Mouse (Mus musculus) ES-E14 (cell line): ENCODE measurements around the gene Gemin6. TPM values are rescaled to one million over a fixed set of nuclear protein-coding genes. Genes with fewer than 3 reads are reported as not detected.

Source experiments
- DNase-seq: peaks from one replicate; pipeline ENCODE4 v3.0.0-alpha.2; 2013; ENCODE audit warnings: low read depth, low spot score
- H3K27ac ChIP-seq: 2 replicates; pipeline ENCODE4 v1.5.1; 2012; ENCODE audit warnings: low read depth, mild to moderate bottlenecking, low read length, moderate library complexity, mixed read lengths; ENCODE audit not compliant: poor library complexity, insufficient read depth, severe bottlenecking
- H3K36me3 ChIP-seq: 2 replicates; pipeline ENCODE4 v1.6.1; 2012; ENCODE audit warnings: mild to moderate bottlenecking, low read length, moderate library complexity, mixed read lengths; ENCODE audit not compliant: control insufficient read depth, poor library complexity, insufficient read depth, severe bottlenecking
- H3K4me1 ChIP-seq, 2 experiments: fragments of 150-350 bp in 1 of 2; sonication (generic) in 1 of 2; 2 replicates each; pipeline ENCODE4 v1.6.1; 2012; ENCODE audit warnings: low read length in 2 of 2, mild to moderate bottlenecking in 1 of 2, mixed read lengths in 1 of 2; ENCODE audit not compliant: control insufficient read depth in 2 of 2, insufficient read depth in 2 of 2, poor library complexity in 1 of 2
- H3K4me3 ChIP-seq, 2 experiments: fragments of 150-350 bp in 1 of 2; sonication (generic) in 1 of 2; 2 replicates each; pipeline ENCODE4 v1.5.1; 2012; ENCODE audit warnings: low read length in 2 of 2, low read depth in 1 of 2, mild to moderate bottlenecking in 1 of 2, mixed read lengths in 1 of 2; ENCODE audit not compliant: insufficient read depth in 1 of 2, poor library complexity in 1 of 2, severe bottlenecking in 1 of 2
- H3K9ac ChIP-seq: 2 replicates; pipeline ENCODE4 v1.6.1; 2012; ENCODE audit warnings: low read depth, mild to moderate bottlenecking, low read length, mixed read lengths; ENCODE audit not compliant: poor library complexity, insufficient read depth, severe bottlenecking
- H3K9me3 ChIP-seq: fragments of 150-350 bp; sonication (generic); 2 replicates; pipeline ENCODE4 v1.6.1; 2012; ENCODE audit warnings: low read depth, mild to moderate bottlenecking, low read length; ENCODE audit not compliant: control insufficient read depth, insufficient read depth
- CHD2 ChIP-seq: IDR thresholded peaks from 2 replicates; pipeline ENCODE4 v1.6.1; 2014; ENCODE audit warnings: mild to moderate bottlenecking, low read depth, low read length, inconsistent platforms
- HCFC1 ChIP-seq: IDR thresholded peaks from 2 replicates; pipeline ENCODE4 v1.6.1; 2012; ENCODE audit warnings: low read length, inconsistent platforms, borderline replicate concordance; ENCODE audit not compliant: insufficient read depth
- MAFK ChIP-seq: IDR thresholded peaks from 2 replicates; pipeline ENCODE4 v1.6.1; 2014; ENCODE audit warnings: mild to moderate bottlenecking, low read depth, low read length, inconsistent platforms; ENCODE audit not compliant: insufficient read depth
- ZC3H11A ChIP-seq: IDR thresholded peaks from 2 replicates; pipeline ENCODE4 v1.6.1; 2012; ENCODE audit warnings: low read depth, mild to moderate bottlenecking, inconsistent platforms, low read length, borderline replicate concordance
- ZNF384 ChIP-seq: IDR thresholded peaks from 2 replicates; pipeline ENCODE4 v1.6.1; 2012; ENCODE audit warnings: low read depth, low read length, inconsistent platforms
- in situ Hi-C, 2 experiments: fragments of 600-800 bp; cut with MboI; formaldehyde crosslinking; loops; one replicate each; pipeline ENCODE4 v1.15.1; 2025; ENCODE audit warnings: low sequenced_read_pairs in 2 of 2, inconsistent platforms in 1 of 2; ENCODE audit not compliant: unreplicated experiment in 2 of 2
- total RNA-seq: library from RNA; depleted of rRNA; stranded (reverse); fragments of 300-350 nt; gene quantifications from 2 replicates; pipeline ENCODE4 v1.2.3, GENCODE M21; 2012

Gene Gemin6
- total RNA-seq, 1 experiment: 45.4 TPM

GRCm38 (mm10) chr17:80237475-80237874, 13.2 kb downstream of the Gemin6 start:
- peaks cover 3% of the 10 kb centered on the region; the same call in 1 of the 2 replicates for H3K36me3 ChIP-seq

GRCm38 (mm10) chr17:80241594-80241993, 17.4 kb downstream of the Gemin6 start:
- Histone ChIP-seq H3K9me3 (no peaks in the 10 kb centered on the region), H3K4me1 (no peaks in the 10 kb centered on the region; a peak in 1 of 4 replicates)
- no peak for DNase-seq

More at GRCm38 (mm10) chr17:80237475-80237874, 13.2 kb downstream of the Gemin6 start:
- Histone ChIP-seq H3K4me3 (no peak overlapping the region), H3K27ac (no peak overlapping the region), H3K9ac (no peak overlapping the region), H3K9me3 (no peaks in the 10 kb centered on the region), H3K4me1 (peaks cover 0 to 5% of the 10 kb centered on the region in 2 experiments; a peak in 2 of 4 replicates)
- in situ Hi-C loops: no loop called here
- DNase-seq: no peak
- no peak for TF ChIP-seq MAFK
- 0 out of 2 replicates have a peak, but pooled peaks have one; percentile 21 for TF ChIP-seq ZNF384

DNA sequence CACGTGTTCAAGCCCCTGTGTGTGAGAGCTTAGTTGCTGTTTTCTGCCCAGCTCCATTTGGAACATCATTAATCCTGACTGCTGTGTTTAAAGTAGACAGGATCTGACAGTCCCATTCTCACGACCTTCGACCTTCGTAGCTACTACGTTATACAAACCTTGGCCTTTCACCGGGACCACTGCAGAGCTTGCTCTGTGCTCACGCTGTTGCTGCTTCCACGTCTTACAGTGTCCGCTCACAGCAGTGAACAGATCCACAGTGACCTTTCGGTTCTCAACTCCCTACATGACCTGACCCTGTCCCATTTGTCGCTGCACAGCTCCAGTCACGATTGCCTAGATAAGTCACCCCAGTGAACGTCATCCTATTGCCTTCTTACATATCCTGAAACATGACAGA, 18.9 kb downstream of the Gemin6 start:
- peaks cover 15% of the 10 kb centered on the region; the same call in 1 of the 2 replicates for H3K36me3 ChIP-seq
- in situ Hi-C loops: no loop called here

More at GRCm38 (mm10) chr17:80241594-80241993, 17.4 kb downstream of the Gemin6 start:
- no peak overlapping the region for H3K9ac ChIP-seq
- H3K36me3 ChIP-seq: peaks cover 15% of the 10 kb centered on the region; the same call in 1 of the 2 replicates
- H3K27ac ChIP-seq: no peak overlapping the region
- in situ Hi-C loops: no loop called here
- no peak overlapping the region for H3K4me3 ChIP-seq
- TF ChIP-seq CHD2 (no peak), MAFK (no peak), HCFC1 (no peak)

GRCm38 (mm10) chr17:80252757-80253525, 28.7 kb downstream of the Gemin6 start:
- H3K9me3 ChIP-seq: no peaks in the 10 kb centered on the region
- no peak for DNase-seq
- peaks cover 30% of the 10 kb centered on the region for H3K36me3 ChIP-seq
- no peak overlapping the region for H3K9ac ChIP-seq
- no peak overlapping the region for H3K4me3 ChIP-seq
- H3K4me1 ChIP-seq: peaks cover 1 to 4% of the 10 kb centered on the region in 2 experiments; a peak in 2 of 4 replicates
- no peak overlapping the region; the same call in 1 of the 2 replicates for H3K27ac ChIP-seq
- in situ Hi-C loops: no loop called here
- no peak for TF ChIP-seq MAFK
- TF ChIP-seq ZNF384: no peak
- TF ChIP-seq CHD2: no peak
- TF ChIP-seq HCFC1: no peak
- no peak for TF ChIP-seq ZC3H11A

More for the DNA sequence above, 18.9 kb downstream of the Gemin6 start:
- no peak overlapping the region for H3K9ac ChIP-seq
- no peak for TF ChIP-seq MAFK
- H3K27ac ChIP-seq: no peak overlapping the region
- no peaks in the 10 kb centered on the region for H3K9me3 ChIP-seq
- no peaks in the 10 kb centered on the region; a peak in 1 of 4 replicates for H3K4me1 ChIP-seq
- H3K4me3 ChIP-seq: no peak overlapping the region
- DNase-seq: no peak

DNA sequence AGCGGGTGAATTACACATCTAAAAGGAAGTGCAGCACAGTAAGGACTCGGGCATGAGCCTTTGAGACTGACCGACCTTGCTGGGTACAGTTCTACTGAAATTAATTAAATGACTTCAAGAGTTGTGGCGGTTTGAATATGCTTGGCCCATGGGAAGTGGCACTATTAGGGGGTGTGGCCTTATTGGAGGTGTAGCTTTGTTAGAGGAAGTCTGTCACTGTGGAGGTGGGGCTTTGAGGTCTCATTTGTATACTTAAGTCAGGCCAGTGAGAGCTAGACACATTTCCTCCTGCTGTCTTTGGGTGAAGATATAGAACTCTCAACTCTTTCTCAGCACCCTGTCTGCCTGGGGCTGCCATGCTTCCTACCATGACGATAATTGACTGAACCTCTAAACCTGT, 30.2 kb downstream of the Gemin6 start:
- TF ChIP-seq ZC3H11A: no peak
- TF ChIP-seq HCFC1: no peak
- no peak for TF ChIP-seq CHD2
- no peak for TF ChIP-seq MAFK
- no peak for TF ChIP-seq ZNF384

More for the DNA sequence above, 30.2 kb downstream of the Gemin6 start:
- in situ Hi-C loops: no loop called here
- Histone ChIP-seq H3K27ac (peak overlapping the region; percentile 70), H3K9ac (no peak overlapping the region), H3K36me3 (peaks cover 31% of the 10 kb centered on the region), H3K4me1 (peaks cover 1 to 4% of the 10 kb centered on the region in 2 experiments; a peak in 2 of 4 replicates), H3K4me3 (peak overlapping the region in 1 of 2 experiments; percentile 18; a peak in 2 of 4 replicates), H3K9me3 (no peaks in the 10 kb centered on the region)
- DNase-seq: no peak
